ENCODE assay signal across 11 mouse cellular contexts in the genomic region with DNA sequence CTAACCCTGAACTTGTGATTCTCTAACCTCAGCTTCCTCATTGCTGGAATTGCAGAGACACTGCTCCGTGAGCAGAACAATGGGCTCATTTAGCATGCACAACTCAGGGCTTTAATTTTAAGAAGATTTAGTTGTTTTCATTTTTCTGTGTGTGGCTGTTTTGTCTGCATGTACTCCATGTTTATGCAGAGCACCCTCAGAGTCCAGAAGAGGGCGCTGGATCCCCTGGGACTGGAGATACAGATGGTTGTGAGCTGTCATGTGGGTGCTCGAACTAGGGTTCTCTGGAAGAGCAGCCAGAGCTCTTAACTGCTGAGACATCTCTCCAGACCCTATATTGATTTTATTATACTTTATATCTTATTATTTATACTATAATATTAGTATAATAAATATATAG. TPM values are rescaled to one million over a fixed set of nuclear protein-coding genes. Genes with fewer than 3 reads are reported as not detected.
DNase-seq lines count a peak whose midpoint lies in the region; ATAC-seq and TF ChIP-seq lines count a peak whose summit lies in the region.
"Had no signal": no experiment of that assay in that cellular context is flagged by ENCODE, and none has a peak within 500 bp of the region (broad histone marks: within the 10 kb centered on the region; RNA-seq: fewer than 3 reads in every experiment).

No protein-coding gene starts in this region.

- H3K4me1 ChIP-seq in heart, embryonic 15.5 days (replicated peaks) = peaks cover 19% of the 10 kb centered on the region
- peaks cover 12% of the 10 kb centered on the region for H3K4me1 ChIP-seq in ES-Bruce4 (ENCODE audit: control insufficient read depth, insufficient read depth, low read length)
- H3K4me1 ChIP-seq in forebrain, embryonic 16.5 days (replicated peaks; ENCODE audit: control insufficient read depth, insufficient read depth, low read length) = peaks cover 14% of the 10 kb centered on the region
- H3K4me1 ChIP-seq in midbrain, embryonic 16.5 days (ENCODE audit: control insufficient read depth, insufficient read depth, low read length) = peaks cover 12% of the 10 kb centered on the region

- TF ChIP-seq EP300 in ES-Bruce4 (IDR thresholded peaks at IDR 0.05; ENCODE audit: insufficient read depth, low read depth, low read length) = no peak

- H3K27me3 ChIP-seq in heart, embryonic 15.5 days = peaks cover 3% of the 10 kb centered on the region; the same call in 1 of the 2 replicates
- no peaks in the 10 kb centered on the region for H3K27me3 ChIP-seq in ES-Bruce4 (ENCODE audit: control insufficient read depth, insufficient read depth, low read length, poor library complexity, severe bottlenecking)
- H3K27me3 ChIP-seq in forebrain, embryonic 16.5 days (replicated peaks; ENCODE audit: control insufficient read depth, insufficient read depth, low read length) = no peaks in the 10 kb centered on the region
- H3K27me3 ChIP-seq in midbrain, embryonic 16.5 days (ENCODE audit: control insufficient read depth, insufficient read depth, low read depth, low read length) = no peaks in the 10 kb centered on the region
- H3K27me3 ChIP-seq: stomach, embryonic 15.5 days had no signal

- peak overlapping the region; percentile 51; the same call in 1 of the 2 replicates for H3K4me2 ChIP-seq in heart, embryonic 15.5 days
- no peak overlapping the region for H3K4me2 ChIP-seq in forebrain, embryonic 16.5 days (ENCODE audit: low read length)
- H3K4me2 ChIP-seq in midbrain, embryonic 16.5 days (ENCODE audit: low read length) = no peak overlapping the region
- H3K4me2 ChIP-seq: stomach, embryonic 15.5 days had no signal

- WGBS in heart, embryonic 15.5 days = 59% methylated on average over 3 of the region's 3 CpGs
- 40% methylated on average over 3 of the region's 3 CpGs for WGBS in forebrain, embryonic 16.5 days
- WGBS in midbrain, embryonic 16.5 days = 44% methylated on average over 3 of the region's 3 CpGs

- DNase-seq in heart, postnatal 4 days = no peak
- DNase-seq in right cerebral cortex, adult 2 months (ENCODE audit: low spot score in 2 of 2) = no peak
- no peak for DNase-seq in thymus, postnatal 0 days (ENCODE audit: low spot score)
- no peak for DNase-seq in spleen, postnatal 4 days (ENCODE audit: low spot score in 2 of 2)
- DNase-seq: cerebellum, adult 9-11 months had no signal

- no peaks in the 10 kb centered on the region for H3K9me3 ChIP-seq in heart, embryonic 15.5 days (replicated peaks)
- peaks cover 9% of the 10 kb centered on the region; the same call in 1 of the 2 replicates for H3K9me3 ChIP-seq in ES-Bruce4 (replicated peaks; ENCODE audit: control insufficient read depth, insufficient read depth, low read length, poor library complexity, severe bottlenecking)
- H3K9me3 ChIP-seq in forebrain, embryonic 16.5 days (ENCODE audit: control insufficient read depth, low read length) = no peaks in the 10 kb centered on the region
- no peaks in the 10 kb centered on the region for H3K9me3 ChIP-seq in midbrain, embryonic 16.5 days (replicated peaks; ENCODE audit: control insufficient read depth, low read length, poor library complexity, severe bottlenecking)
- H3K9me3 ChIP-seq: stomach, embryonic 15.5 days had no signal

- H3K27ac ChIP-seq in heart, embryonic 15.5 days = peak overlapping the region; percentile 53
- no peak overlapping the region for H3K27ac ChIP-seq in ES-Bruce4 (ENCODE audit: insufficient read depth, low read length)
- H3K27ac ChIP-seq in forebrain, embryonic 16.5 days (ENCODE audit: low read length) = peak overlapping the region; percentile 76
- peak overlapping the region; percentile 85 for H3K27ac ChIP-seq in midbrain, embryonic 16.5 days (ENCODE audit: low read length)
- H3K27ac ChIP-seq: macrophage; stomach, embryonic 15.5 days had no signal

- peak; percentile 53 for TF ChIP-seq CTCF in ES-Bruce4 (IDR thresholded peaks at IDR 0.05; ENCODE audit: low read depth, low read length)

- TF ChIP-seq POLR2A in ES-Bruce4 (IDR thresholded peaks at IDR 0.05; ENCODE audit: insufficient read depth, low read length) = no peak

- H3K9ac ChIP-seq in heart, embryonic 15.5 days = no peak overlapping the region
- no peak overlapping the region for H3K9ac ChIP-seq in ES-Bruce4 (ENCODE audit: low read depth, poor library complexity, severe bottlenecking)
- H3K9ac ChIP-seq in forebrain, embryonic 16.5 days (replicated peaks; ENCODE audit: low read depth, low read length) = no peak overlapping the region
- peak overlapping the region; percentile 56; the same call in 1 of the 2 replicates for H3K9ac ChIP-seq in midbrain, embryonic 16.5 days (ENCODE audit: low read depth, low read length)
- H3K9ac ChIP-seq: stomach, embryonic 15.5 days had no signal

- H3K4me3 ChIP-seq in heart, embryonic 15.5 days = no peak overlapping the region
- H3K4me3 ChIP-seq in ES-Bruce4 (ENCODE audit: low read depth, low read length) = no peak overlapping the region
- no peak overlapping the region for H3K4me3 ChIP-seq in forebrain, embryonic 16.5 days (replicated peaks; ENCODE audit: low read length)
- no peak overlapping the region for H3K4me3 ChIP-seq in midbrain, embryonic 16.5 days (ENCODE audit: low read depth, low read length)
- H3K4me3 ChIP-seq: stomach, embryonic 15.5 days had no signal

- no peak for ATAC-seq in heart, embryonic 15.5 days (replicated peaks; ENCODE audit: insufficient number of reproducible peaks, insufficient read depth, low FRiP score, low read depth)
- ATAC-seq in forebrain, embryonic 16.5 days = peak; percentile 3; the same call in 1 of the 2 replicates
- ATAC-seq in midbrain, embryonic 16.5 days = no peak

- no peaks in the 10 kb centered on the region for H3K36me3 ChIP-seq in heart, embryonic 15.5 days
- no peaks in the 10 kb centered on the region for H3K36me3 ChIP-seq in ES-Bruce4 (ENCODE audit: control insufficient read depth, insufficient read depth, low read length, poor library complexity, severe bottlenecking)
- H3K36me3 ChIP-seq in forebrain, embryonic 16.5 days (ENCODE audit: control insufficient read depth, insufficient read depth) = no peaks in the 10 kb centered on the region
- no peaks in the 10 kb centered on the region for H3K36me3 ChIP-seq in midbrain, embryonic 16.5 days (ENCODE audit: control insufficient read depth, insufficient read depth, low read length)
- H3K36me3 ChIP-seq: stomach, embryonic 15.5 days had no signal

RNA-seq across cellular contexts. Expression of a gene that starts 3.4 kb away (rescaled TPM):
- polyA plus RNA-seq in heart, embryonic 15.5 days (2015; fragmentation: Nextera tagmentation; extraction: Ambion mirVana) = 0.29 and 1.3 TPM in 2 replicates
- total RNA-seq in heart, postnatal 4 days (2021) = under 1 TPM; 0.45 to 0.69 TPM
- polyA plus RNA-seq in ES-Bruce4 (2011; ENCODE audit: insufficient read depth, insufficient read length, low read depth, missing spikeins) = 0.41 and 0.45 TPM in 2 replicates
- 0.30 and 0.66 TPM in 2 replicates for polyA plus RNA-seq in forebrain, embryonic 16.5 days (2015; fragmentation: Nextera tagmentation; extraction: Ambion mirVana)
- 0.76 and 1.6 TPM in 2 replicates for polyA plus RNA-seq in midbrain, embryonic 16.5 days (2015; fragmentation: Nextera tagmentation; extraction: Ambion mirVana)
- polyA plus RNA-seq in thymus, postnatal 0 days (2015; fragmentation: Nextera tagmentation; extraction: Ambion mirVana) = 2.2 and 2.7 TPM in 2 replicates
- polyA plus RNA-seq: macrophage had no signal

RNA-seq across cellular contexts. Expression of a gene that starts 54.0 kb away (rescaled TPM):
- polyA plus RNA-seq in heart, embryonic 15.5 days (2015; fragmentation: Nextera tagmentation; extraction: Ambion mirVana) = 0.14 and 0.76 TPM in 2 replicates
- under 1 TPM; 0.11 to 0.26 TPM for total RNA-seq in heart, postnatal 4 days (2021)
- polyA plus RNA-seq in ES-Bruce4 (2011; ENCODE audit: insufficient read depth, insufficient read length, low read depth, missing spikeins) = 0.36 TPM in 1 of 2 replicates, not detected in the other
- 9.2 and 11.7 TPM in 2 replicates for polyA plus RNA-seq in forebrain, embryonic 16.5 days (2015; fragmentation: Nextera tagmentation; extraction: Ambion mirVana)
- polyA plus RNA-seq in midbrain, embryonic 16.5 days (2015; fragmentation: Nextera tagmentation; extraction: Ambion mirVana) = 8.1 and 9.7 TPM in 2 replicates
- polyA plus RNA-seq in thymus, postnatal 0 days (2015; fragmentation: Nextera tagmentation; extraction: Ambion mirVana) = 0.94 and 1.1 TPM in 2 replicates
- polyA plus RNA-seq: macrophage had no signal
